Mouse (Mus musculus) adrenal gland (tissue): ENCODE results near the gene AW822073.
"Not testable (repeated sequence)": the region's sequence is repeated elsewhere in the genome, so short reads cannot be mapped to it uniquely, and the experiment has no call there.

ENCODE experiments used
- intact Hi-C: fragments of 180-260 bp; cut with DNase I; formaldehyde crosslinking; loops from one replicate; pipeline ENCODE4 v1.15.1; 2025

Gene AW822073

DNA sequence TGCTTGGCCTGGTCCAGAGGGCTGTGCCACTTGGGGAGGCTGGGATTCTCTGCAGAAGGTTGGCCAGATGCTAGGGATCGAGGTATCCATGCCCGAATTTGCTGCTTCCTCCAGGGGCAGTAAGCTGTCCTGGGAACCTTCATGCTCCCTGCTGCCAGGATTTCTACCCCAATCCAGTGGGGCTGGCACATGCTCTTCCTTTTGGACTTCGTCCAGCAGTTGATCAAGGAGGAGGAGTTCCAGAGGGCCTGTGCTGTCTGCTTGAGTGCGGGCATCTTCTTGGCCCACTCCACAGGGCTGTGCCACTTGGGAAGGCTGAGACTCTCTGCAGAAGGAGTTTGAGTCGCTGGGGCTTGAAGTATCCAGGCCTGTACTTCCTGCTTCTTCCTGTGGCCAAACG, 1.6 kb downstream of the AW822073 start:
- intact Hi-C loops, result not testable (repeated sequence)

DNA sequence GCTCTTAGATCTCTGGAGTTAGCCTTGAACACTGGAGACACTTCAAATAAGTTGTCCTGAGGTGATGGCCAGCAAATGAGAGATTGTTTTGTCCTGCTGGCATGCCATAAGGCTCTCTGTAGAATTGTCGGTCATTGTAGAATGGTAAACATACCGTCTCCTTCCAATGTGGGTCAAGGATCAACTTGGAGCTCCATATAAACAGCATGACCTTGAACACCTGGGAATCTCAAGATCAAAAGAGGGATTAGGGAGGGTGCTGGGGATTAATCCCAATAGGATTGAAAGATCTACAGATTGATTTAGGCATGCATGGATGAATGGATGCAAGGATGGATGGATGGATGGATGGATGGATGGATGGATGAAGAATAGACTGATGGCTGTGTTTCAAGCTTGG, 3.2 kb downstream of the AW822073 start:
- intact Hi-C loops, result not testable (repeated sequence)

DNA sequence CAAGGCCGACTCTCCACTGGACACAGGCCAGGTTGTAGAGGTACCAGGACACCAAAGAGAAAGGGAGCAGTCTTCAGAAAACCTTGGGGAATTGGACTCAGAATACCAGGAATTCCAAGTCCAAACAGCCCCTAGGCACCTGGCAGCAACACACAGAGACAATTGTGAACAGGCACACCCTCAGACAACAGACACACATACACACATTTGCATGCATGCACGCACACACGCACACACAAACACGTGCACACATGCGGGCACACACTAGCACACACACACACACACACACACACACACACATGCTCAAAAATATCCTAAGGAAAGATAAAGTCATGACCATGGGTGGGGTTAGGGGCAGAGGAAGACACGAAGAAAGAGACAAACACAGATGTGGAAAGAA, 4.0 kb downstream of the AW822073 start:
- intact Hi-C loops, result no loop called here

DNA sequence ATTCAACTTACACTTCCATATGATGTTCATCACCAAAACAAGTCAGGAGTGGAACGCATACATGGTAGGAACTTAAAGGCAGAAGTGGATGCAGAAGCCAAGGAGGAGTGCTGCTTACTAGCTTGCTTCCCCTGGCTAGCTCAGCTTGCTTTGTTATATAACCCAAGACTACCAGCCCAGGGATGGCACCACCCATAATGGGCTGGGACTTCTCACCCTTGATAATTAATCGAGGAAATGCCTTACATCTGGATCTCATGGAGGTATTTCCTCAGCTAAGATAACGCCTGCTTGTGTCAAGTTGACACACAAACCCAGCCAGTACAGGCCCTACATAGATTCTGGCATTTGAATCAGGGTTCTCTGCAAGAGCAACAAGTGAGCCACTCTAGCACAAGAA, 7.4 kb downstream of the AW822073 start:
- intact Hi-C loops, result no loop called here

DNA sequence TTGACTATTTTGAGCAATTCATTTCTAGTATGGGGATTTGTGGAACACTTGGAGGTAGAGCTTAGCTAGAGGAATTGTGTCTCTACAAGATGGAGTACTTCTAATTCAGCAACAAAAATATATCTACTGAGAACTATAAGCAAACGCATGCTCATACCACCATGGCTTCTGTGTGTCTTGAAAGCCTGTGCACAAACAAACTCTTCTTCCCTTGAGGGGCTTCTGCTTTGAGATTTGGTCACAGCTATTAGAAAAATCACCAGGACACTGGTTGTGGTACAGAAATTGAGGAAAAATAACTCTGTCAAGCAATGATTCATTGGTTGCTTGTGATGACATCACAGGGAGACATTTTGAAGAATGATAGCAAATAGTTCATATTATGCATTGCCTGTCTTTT, 9.4 kb downstream of the AW822073 start:
- intact Hi-C loops, result no loop called here

DNA sequence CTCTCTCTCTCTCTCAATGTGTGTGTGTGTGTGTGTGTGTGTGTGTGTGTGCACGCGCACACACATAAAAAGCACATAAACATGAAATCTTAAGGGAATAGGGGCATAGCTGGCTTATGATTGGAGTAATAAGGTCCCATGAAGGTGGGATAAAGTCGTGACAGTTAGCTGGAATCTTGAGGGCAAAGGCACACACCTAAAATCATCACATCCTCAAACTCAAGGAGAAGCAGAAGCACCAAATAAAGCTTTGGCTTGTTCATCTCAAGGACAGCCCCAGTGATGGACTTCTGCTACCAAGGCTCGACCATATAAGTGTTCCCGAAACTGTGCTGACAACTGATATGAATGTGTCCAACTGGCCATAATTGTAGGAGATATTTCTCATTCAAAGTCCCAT, 9.8 kb downstream of the AW822073 start:
- intact Hi-C loops, result no loop called here

DNA sequence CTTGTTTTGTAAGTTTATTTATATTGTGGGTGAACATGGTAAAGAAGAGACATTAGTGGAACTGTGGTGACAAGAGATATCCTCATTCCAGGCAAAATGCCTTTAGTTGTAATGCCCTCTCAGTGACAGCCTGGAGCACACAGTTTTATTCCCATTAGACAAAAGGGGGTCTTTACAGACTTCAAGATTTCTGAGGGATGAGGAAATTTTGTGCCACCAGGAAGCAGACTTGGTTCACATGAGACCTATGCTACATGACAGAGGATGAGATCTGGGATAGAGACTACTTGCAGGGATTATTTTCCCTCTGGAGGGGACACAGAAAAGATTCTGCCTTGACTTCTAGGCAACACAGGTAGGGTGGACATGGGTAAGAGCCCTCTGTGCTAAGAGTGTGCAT, 10.2 kb downstream of the AW822073 start:
- intact Hi-C loops, result no loop called here

DNA sequence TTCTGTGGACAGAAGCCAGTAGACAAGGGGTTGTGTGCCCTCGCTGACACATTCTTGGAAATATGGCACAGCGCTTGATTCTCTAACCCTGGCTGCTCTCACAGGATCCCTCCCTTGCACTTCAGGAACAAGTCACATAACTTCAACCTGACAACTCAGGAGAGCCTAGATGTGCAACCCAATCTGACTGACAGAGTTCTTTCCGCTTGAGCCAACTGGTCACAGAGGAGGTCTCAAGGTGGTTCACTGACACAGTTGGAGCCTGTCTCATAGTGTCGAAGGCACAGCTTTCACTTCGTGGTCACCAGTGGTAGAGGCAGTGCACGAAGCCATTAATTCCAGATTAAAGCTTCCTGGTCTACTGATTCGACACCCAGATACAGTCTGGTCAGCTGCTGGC, 12.5 kb downstream of the AW822073 start:
- intact Hi-C loops, result no loop called here

DNA sequence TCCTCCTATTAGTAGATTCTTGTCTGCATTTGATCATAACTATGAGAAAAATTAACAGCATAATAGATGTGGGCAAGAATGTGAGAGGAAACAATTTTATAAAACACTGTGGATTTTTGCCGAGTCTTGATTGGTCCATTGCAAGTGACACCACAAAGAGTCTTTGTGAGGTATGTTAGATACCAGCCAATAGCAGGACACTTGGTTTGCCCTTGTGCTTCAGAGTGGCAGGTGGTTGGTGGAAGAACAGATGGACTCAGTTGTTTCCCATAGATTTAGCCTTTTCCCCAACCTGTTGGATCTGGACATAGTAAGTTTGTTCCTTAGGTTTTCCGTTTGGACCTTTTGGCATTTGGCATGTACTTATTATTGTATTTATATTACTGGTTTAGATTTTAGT, 13.5 kb downstream of the AW822073 start:
- intact Hi-C loops, result no loop called here

DNA sequence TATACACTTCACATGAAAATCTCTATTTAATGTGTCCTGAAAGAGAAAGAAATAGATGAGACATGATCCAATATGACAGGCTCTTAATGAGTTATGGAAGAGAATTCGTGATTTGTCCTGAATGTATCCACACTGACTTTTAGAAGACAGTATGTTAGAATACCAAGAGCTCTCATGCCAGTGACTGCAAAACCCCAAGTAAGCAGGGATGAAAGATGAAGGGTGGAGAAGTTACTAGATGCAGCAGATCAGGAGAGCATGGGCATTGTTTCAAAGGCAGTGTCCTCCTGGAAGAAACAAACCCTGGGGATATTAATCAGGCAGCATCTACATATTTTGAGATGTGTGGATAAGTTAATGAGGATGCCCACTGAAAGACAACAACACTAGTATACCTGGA, 14.2 kb downstream of the AW822073 start:
- intact Hi-C loops, result no loop called here

DNA sequence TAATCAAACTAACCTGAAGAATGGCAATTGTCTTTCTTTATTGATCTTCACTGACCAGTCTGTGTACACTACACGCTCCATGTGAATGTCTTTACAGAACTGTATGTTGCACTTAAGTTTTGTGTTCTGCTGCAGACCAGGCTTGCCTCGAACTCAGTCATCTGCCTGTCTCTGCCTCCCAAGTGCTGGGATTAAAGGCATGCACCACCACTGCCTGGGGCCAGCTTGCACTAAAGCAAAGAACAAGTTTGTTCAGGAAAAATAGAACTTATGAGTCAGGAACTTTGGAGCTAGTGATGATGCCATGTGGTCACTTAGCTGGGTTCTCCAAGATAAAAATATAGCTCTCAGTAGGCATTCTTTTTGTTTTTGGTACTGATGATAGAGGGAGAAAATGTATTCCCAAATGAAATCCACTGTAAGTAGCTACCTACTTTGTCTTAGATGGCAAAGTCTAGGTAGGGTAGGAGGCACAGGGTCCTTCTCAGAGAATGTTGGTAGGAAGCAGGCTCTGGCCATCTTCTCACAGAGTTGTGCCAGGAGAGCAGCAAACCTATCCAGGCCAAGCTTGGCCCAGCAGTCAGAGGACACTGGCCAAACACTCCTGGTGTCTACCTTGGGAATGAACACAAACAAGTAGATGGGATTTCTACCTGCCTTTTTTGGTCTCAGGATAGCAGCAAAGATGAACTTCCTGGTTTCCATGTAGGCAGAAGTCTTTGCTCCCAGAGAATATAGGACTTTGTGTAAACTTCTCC, 14.8 kb downstream of the AW822073 start:
- intact Hi-C loops, result no loop called here

DNA sequence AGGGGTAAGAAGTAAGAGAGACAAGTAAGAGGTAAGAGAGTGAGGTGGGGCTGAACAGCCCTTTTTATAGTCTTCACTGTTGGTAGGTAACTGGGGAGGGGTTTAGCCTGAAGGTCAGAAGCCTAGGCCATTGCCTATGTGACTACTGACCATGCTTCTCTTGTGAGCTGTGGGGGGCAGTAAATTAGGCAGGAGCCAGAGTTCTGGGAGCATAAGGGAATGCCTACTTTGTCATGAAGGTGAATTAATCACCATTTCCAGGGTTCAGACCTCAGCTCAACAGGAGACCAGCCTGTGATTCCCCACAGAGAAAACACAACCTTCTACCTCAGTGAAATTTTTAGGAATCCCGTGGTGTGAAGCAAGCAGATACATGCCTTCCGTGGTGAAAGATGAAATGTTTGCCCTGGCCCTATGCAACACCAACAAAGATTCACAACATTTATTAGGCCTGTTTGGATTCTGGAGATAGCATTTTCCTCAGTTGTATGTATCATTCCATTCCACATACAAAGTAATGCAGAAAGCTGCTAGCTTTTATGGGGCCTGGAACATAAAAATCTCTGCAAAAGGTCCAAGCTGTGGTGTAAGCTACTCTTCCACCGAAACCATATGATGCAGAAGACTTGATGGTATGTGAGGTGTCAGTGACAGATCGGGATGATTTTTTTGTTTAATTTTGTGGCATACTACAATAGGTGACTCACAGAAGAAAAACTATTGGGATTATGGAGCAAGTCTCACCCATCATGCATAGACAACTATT, 17.9 kb downstream of the AW822073 start:
- intact Hi-C loops, result no loop called here

DNA sequence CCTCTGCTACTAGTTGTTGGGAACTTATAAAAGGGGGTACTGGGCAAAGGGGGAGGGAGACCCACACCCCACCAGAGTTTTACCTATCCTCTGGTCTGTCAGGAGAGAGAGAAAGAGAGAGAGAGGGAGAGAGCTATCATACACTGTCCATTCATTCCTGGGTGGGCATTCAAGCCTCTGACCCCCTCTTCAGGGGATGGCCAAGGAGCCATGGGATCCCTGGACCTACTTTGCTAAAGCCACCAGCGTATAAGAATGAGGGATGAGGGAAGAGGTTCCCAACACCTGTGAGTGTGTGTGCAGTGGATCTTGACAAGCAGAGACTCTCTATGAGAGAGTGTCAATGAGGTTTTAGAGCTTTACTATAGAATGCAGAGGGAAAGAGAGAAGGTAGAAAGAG, 18.7 kb downstream of the AW822073 start:
- intact Hi-C loops, result no loop called here
